Mouse (Mus musculus): ENCODE results near the gene Slc46a2.

Slc46a2 gene

DNA sequence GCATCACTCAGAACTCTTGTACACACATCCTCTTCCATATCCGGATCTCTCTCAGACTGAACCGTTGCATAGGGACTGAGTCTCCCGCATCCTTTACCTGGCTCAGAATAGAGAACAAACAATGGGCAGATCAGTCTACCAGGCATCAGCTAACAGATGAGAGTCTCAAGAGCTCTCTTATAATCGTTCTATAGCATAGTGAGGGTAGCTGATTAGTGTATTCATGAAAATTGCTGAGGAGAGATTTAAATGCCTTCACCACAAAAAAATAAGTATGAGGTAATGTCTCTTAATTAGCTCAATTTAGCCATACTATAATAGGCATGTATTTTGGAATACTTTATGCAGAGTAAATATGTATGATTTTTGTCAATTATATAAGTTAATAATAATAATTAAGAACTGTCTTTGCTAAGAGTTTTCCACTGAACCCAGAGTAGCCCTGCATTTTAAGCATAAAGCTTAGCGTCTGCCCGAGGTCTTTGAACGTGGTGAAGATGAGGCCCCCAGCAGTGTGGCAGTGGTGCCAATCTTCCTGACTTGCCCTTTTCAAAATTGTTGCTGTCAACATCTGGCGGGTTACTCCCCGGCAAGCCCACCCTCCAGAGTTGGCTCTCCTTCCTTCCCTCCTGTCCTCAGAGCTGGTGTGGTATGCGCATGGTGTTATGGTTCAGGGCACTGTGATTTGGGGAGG, 23.0 kb downstream of the Slc46a2 start:
- DNase-seq (ENCODE audit: low spot score) = no peak

GRCm38 (mm10) chr4:59890086-59890600, 24.7 kb downstream of the Slc46a2 start:
- no peak for DNase-seq (ENCODE audit: low spot score)

DNA sequence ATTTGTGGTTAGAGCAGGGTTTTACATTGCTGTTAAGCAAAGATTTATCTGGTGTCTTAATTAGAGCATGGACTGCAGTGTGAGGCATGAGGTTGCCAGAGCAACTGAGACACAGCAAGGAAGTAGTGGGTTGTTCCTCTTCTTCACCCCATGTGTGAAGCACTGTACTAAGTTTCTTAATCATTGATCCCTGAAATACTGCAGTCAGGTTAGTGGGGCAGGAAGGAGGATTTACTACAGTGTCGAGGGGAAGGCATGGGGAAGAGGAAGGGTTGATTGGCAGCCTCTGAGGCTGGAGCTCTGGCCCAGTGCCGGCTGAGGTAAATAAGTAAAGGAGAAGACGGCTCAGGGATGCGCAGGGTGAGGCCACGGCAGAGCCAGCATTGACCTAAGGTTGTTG, 26.8 kb downstream of the Slc46a2 start:
- DNase-seq (ENCODE audit: low spot score) = no peak

DNA sequence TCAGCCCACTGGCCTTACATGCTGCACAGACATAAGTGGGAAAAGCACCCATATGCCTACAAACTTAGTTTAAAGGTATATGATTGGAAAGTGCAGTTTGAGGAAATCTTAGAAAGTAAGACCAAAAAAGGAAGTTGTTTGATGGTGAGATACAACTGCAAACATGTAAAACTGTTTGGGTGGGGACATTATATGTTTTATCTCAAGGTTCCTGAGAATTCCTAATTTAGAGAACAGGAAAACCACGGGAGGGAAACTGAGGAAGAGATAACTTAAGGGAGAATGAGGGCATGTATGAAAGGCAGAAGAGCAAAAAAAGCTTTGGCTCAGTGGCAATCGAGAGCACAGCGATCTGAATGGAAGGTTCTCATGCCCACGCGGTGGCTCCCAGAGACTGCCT, 27.8 kb downstream of the Slc46a2 start:
- DNase-seq (ENCODE audit: low spot score) = no peak

GRCm38 (mm10) chr4:59886281-59886680, 28.6 kb downstream of the Slc46a2 start:
- no peak for DNase-seq (ENCODE audit: low spot score)

DNA sequence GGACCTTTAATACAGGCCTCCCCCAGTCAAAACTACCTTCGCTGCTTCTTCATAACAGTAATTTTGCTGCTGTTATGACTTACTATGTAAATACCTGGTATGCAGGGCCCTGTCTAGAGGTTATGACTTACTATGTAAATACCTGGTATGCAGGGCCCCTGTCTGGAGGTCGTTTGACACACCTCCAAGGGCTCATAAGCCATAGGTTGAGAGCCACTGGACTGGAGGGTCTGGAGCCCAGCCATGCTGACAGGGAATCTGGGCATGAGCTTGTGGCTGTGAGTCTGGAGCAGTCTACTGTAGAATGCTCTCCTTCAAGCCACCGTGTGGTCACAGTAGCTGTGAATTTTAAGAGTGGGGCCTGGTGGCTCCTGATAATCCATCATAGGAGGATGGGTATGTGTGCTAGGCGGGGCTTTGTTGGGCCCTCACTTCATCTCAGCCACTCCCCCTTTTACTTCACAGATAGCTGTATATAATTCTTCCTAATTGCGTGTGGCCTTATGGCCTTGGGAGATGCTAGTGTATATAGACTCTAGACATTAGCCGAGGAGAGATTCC, 30.6 kb downstream of the Slc46a2 start:
- DNase-seq (ENCODE audit: low spot score) = no peak

DNA sequence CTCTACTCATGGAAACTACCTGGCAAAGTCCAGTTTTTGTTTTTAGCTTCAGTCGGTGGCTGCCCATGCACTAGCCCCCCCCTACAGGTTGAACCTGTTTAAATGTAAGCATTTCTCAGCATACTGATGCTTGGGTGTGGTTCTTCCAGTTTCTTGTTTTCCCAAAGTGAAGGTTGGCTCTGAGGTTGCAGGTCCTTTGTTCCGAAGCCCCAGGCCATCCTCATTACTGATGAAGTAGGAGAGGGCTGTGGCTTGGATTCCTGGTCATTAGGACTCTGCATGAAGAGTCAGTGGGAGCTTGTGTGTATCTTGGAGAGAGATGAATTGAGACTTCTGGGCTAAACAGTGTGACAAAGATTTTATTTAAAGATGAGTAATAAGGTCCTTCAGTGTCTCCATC, 33.6 kb downstream of the Slc46a2 start:
- DNase-seq (ENCODE audit: low spot score) = no peak

- no peak for DNase-seq (ENCODE audit: low spot score)
These were observed 34.1 kb downstream of the Slc46a2 start for GRCm38 (mm10) chr4:59880725-59881124.

DNA sequence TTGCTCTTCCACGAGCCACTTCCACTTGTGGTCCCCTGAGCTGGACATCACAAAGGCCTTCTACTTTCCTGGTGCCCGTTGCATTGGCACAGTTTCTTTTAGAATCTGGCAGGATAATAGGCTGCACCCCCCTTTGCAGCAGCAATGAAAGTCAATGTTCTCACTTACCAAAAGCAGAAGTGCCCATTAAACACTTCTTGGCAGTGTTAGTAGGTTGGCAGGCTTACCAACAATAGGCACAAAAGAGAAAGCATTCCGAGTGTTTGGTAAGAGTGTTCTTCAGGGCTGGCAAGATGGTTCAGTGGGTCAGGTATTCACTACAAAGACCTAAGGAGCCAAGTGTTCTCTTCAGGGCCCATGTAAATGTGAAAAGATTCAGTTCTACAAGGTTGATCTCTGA, 35.4 kb downstream of the Slc46a2 start:
- DNase-seq (ENCODE audit: low spot score) = no peak

- DNase-seq (ENCODE audit: low spot score) = no peak
These were observed 36.3 kb downstream of the Slc46a2 start for GRCm38 (mm10) chr4:59878595-59878994.

DNA sequence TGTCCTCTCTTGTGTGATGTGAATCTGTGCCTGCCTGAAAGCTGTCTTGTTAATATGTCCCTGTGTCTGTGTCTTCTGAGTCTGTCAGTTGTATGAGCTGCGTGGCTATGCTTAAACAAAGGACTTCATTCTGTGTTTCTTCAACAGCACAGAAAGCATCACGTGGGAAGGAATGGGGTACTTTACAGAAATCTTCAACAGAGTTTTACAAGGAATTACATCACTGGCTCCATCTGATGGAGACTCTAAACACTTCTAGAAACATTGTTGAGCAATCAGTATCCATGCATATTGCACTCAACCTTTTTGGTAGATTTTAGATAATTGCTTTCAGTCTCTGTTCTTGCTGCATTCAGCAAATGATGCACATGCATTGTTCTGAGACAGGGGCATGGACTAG, 37.8 kb downstream of the Slc46a2 start:
- no peak for DNase-seq (ENCODE audit: low spot score)

- no peak for DNase-seq (ENCODE audit: low spot score)
These were observed 38.3 kb downstream of the Slc46a2 start for GRCm38 (mm10) chr4:59876570-59876969.

DNA sequence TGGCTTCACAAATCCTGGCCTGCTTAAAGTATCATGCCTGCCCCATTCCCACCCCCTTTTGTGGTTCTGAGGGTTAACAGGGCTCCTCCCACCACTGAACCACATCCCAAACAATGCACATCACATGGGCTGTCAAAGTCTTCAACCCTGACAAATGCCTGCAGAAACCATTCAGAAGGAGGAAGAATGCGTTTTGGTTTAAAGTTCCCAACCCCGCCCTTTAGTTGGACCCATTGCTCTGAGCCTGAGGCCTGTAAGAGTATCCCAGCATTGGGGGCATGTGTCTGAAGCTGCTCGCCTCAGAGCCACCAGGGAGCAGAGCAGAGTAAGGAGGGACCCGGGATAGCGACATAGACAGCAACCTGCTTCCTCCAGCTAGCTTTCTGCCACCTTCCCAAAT, 41.0 kb downstream of the Slc46a2 start:
- no peak for DNase-seq (ENCODE audit: low spot score)

DNA sequence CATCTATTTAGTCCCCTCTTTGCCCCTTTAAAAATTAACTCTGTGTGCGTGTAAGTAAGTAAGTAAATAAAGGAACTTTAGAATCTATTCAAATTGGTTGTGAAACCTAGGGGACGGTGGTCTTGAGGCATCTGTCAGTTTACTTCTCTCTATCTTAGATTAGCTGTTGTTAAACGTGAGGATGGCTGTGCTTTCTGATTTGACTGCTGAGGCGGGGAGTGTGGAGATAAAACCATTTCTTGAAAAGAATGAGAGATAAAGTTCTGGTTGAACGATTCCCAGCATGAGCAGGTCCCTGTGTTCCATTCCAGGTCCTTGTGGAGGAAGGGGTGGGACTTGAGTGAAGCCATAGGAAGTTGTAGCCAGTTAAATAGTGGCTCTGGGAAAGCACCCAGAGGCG, 41.6 kb downstream of the Slc46a2 start:
- no peak for DNase-seq (ENCODE audit: low spot score)

DNA sequence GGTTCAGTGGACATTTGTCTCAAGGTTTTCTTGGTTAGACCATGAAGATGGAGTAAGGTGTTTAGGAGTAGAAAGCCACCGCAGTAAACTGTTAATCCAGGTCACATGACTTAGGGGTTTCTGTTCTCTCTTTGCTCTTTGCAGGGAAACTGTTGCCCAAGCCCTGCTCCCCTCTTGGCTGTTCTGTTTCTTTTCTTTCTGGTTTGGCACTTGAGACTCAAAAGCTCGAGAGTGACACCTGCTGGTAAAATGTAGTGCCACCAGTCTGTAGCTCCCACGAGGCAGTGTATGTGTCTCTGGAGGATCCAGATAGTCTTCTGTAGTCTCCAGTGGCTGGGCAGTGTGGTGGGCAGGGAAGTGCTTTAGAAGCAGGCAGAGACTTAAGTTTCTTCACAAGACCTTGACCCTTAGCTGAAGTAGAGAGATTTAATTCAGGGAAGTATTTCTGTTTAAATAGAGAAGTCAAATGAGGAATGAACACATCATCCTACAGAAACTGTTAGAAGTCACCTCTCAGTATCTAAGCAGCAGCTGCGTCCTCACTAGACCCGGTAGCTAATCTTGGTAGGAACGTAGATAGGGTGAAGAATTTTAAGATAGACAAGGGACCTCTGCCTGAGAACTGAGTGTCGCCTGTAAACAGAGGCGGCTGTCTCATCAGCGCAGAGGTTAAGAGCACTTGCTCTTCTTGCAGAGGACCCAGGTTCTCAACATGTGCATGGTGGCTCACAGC, 43.8 kb downstream of the Slc46a2 start:
- DNase-seq (ENCODE audit: low spot score) = peak; percentile 81

DNA sequence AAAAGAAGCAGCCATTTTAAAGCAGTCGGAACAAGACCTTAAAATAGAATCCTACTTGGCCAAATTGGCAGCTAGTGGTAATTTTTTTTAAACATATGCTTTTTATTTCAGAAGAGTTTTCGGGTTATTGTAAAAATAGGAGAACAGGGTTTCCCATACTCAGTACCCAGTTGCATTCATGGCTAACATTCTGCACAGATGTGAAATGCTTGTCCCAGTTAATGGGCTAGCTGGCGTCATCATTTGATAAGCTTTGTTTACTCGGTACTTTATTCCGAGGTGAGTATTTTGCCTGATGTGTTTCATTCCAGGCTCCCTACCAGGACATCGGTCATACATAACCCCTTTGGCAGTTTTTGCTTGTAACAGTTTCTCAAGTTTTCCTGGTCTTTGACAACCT, 44.4 kb downstream of the Slc46a2 start:
- DNase-seq (ENCODE audit: low spot score) = no peak

DNA sequence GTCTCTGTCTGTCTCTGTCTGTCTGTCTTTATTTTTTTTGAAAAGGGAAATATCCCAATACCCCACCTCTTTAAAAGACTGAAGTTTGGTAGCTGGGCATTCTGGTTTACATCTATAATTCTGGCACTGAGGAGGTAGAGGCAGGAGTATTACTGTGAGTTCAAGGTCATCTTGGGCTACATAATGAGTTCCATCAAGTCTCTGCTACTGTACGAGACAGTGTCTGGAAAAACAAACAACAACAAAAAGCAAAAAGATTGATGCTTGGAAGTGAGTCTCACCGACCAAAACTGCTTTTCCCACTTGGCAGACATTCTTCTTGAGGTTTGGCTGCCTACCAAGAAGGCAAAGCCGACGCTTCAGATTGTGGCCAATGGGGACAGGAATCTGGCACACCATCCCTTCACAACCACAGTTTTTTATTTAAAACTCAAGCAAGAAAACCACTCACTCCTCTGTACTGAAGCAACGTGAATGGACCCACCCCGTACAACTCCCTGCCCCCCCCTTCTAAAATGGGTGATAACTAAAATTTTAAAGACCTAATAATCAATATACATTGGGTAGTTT, 45.3 kb downstream of the Slc46a2 start:
- DNase-seq (ENCODE audit: low spot score) = no peak

DNA sequence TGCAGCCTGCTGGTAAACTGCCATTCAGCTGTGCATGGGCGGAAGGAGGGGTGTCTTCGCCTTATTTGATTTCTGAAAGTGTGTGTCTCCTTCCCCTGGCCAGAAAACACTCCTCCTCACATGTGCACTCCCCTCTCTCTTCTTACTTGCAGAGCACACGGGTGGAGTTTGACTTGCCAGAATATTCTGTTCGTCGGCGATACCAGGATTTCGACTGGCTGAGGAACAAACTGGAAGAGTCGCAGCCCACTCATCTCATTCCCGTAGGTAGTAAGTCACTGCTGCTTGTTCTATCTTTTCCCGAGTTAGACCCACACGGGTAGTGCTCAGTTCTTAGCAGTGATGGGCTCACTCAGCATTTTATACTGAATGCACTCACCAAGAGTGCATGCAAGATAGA, 46.8 kb downstream of the Slc46a2 start:
- no peak for DNase-seq (ENCODE audit: low spot score)

- no peak for DNase-seq (ENCODE audit: low spot score)
These were observed 51.0 kb downstream of the Slc46a2 start for GRCm38 (mm10) chr4:59863869-59864268.

DNA sequence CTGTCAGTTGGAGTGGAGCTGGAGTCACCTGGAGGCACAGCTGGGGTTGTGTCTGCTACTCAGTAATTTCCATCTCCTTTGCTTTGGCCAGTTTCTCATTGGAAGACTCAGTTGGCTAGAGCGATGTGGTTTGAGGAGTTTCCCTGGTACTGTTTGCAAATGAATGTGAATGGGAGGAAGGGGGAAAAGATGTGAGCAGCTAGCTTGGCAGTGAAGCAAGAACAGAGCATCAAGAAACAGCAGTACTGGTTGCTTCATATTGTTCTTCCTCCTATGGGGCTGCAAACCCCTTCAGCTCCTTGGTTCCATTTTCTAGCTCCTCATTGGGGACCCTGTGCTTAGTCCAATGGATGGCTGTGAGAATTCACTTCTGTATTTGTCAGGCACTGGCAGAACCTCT, 52.5 kb downstream of the Slc46a2 start:
- DNase-seq (ENCODE audit: low spot score) = no peak

DNA sequence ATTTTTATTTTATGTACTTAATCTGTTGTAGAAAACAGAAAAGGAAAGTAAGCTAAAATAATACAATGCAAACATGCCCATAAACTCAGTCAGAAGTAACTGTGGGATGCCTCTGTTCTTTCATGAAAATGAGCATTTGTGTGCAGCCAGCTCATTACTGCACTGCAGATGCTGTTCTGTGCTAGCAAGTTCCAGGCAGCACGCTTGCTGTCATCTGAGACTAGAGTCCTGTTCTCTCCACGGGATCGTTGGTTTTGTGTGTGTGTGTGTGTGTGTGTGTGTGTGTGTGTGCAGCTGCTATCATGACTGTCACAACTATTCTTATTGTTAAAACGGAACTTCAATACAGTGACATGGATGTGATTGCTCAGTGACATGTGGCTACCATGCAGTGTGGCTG, 53.0 kb downstream of the Slc46a2 start:
- no peak for DNase-seq (ENCODE audit: low spot score)

- no peak for DNase-seq (ENCODE audit: low spot score)
These were observed 54.4 kb downstream of the Slc46a2 start for GRCm38 (mm10) chr4:59860431-59860830.
